ENCODE assay signal across 7 mouse cellular contexts in genomic region chr5:117133446-117134065, GRCm38 (mm10). TPM values are rescaled to one million over a fixed set of nuclear protein-coding genes. Genes with fewer than 3 reads are reported as not detected.
DNase-seq lines count a peak whose midpoint lies in the region; ATAC-seq and TF ChIP-seq lines count a peak whose summit lies in the region.

No protein-coding gene starts in this region.

- H3K27me3 ChIP-seq in heart, embryonic 13.5 days (replicated peaks), result no peaks in the 10 kb centered on the region
- H3K27me3 ChIP-seq in lung, embryonic 15.5 days, result no peaks in the 10 kb centered on the region
- H3K27me3 ChIP-seq in stomach, embryonic 15.5 days (replicated peaks), result no peaks in the 10 kb centered on the region
- no peaks in the 10 kb centered on the region for H3K27me3 ChIP-seq in kidney, embryonic 14.5 days (ENCODE audit: control insufficient read depth, insufficient read depth, low read length)

- no peaks in the 10 kb centered on the region for H3K9me3 ChIP-seq in heart, embryonic 13.5 days
- H3K9me3 ChIP-seq in lung, embryonic 15.5 days, result no peaks in the 10 kb centered on the region
- H3K9me3 ChIP-seq in stomach, embryonic 15.5 days, result no peaks in the 10 kb centered on the region
- H3K9me3 ChIP-seq in kidney, embryonic 14.5 days (ENCODE audit: control insufficient read depth, low read length), result no peaks in the 10 kb centered on the region

- peak overlapping the region; percentile 78 for H3K4me3 ChIP-seq in bone marrow, adult 2 months (replicated peaks; ENCODE audit: control insufficient read depth, low read depth, low read length)
- H3K4me3 ChIP-seq in heart, embryonic 13.5 days, result peak overlapping the region; percentile 25
- H3K4me3 ChIP-seq in lung, embryonic 15.5 days, result peak overlapping the region; percentile 11
- H3K4me3 ChIP-seq in stomach, embryonic 15.5 days (replicated peaks), result peak overlapping the region; percentile 19
- H3K4me3 ChIP-seq in kidney, embryonic 14.5 days (ENCODE audit: low read length), result no peak overlapping the region

- peak overlapping the region; percentile 82 for H3K27ac ChIP-seq in bone marrow, adult 2 months (ENCODE audit: control insufficient read depth, insufficient read depth, low read depth, low read length, poor library complexity)
- H3K27ac ChIP-seq in heart, embryonic 13.5 days (replicated peaks), result peak overlapping the region; percentile 80
- peak overlapping the region; percentile 94 for H3K27ac ChIP-seq in lung, embryonic 15.5 days
- H3K27ac ChIP-seq in stomach, embryonic 15.5 days, result peak overlapping the region; percentile 63
- H3K27ac ChIP-seq in kidney, embryonic 14.5 days (ENCODE audit: low read depth, low read length), result no peak overlapping the region; the same call in 1 of the 2 replicates

- 2% methylated on average over 17 of the region's 17 CpGs for WGBS in bone marrow, adult 2 months
- 59% methylated on average over 17 of the region's 17 CpGs for whole genome bisulfite sequencing in heart, embryonic 13.5 days
- WGBS in lung, embryonic 15.5 days, result 36% methylated on average over 17 of the region's 17 CpGs
- WGBS in stomach, embryonic 15.5 days, result 65% methylated on average over 17 of the region's 17 CpGs
- 87% methylated on average over 17 of the region's 17 CpGs for WGBS in kidney, embryonic 14.5 days

- ATAC-seq in heart, embryonic 13.5 days (ENCODE audit: extremely low read depth, insufficient number of reproducible peaks, low FRiP score, low TSS enrichment), result no peak
- ATAC-seq in lung, embryonic 15.5 days (ENCODE audit: borderline replicate concordance, extremely low read depth, low FRiP score, low TSS enrichment), result peak; percentile 39; the same call in 1 of the 2 replicates
- ATAC-seq in stomach, embryonic 15.5 days (ENCODE audit: insufficient read depth, low FRiP score, low read depth), result peak; percentile 69; the same call in 1 of the 2 replicates
- no peak for ATAC-seq in kidney, embryonic 14.5 days (ENCODE audit: low FRiP score, low TSS enrichment)

- peak; percentile 93 for TF ChIP-seq POLR2A in bone marrow, adult 2 months (IDR thresholded peaks at IDR 0.05; ENCODE audit: borderline replicate concordance, control insufficient read depth, low read depth, low read length)

- no peak for DNase-seq in kidney, adult 8-10 months
- no peak for DNase-seq in embryo, embryonic 10 days (ENCODE audit: low spot score)

- peaks cover 20% of the 10 kb centered on the region for H3K4me1 ChIP-seq in bone marrow, adult 2 months (ENCODE audit: control insufficient read depth, insufficient read depth, low read length)
- peaks cover 53% of the 10 kb centered on the region for H3K4me1 ChIP-seq in heart, embryonic 13.5 days
- H3K4me1 ChIP-seq in lung, embryonic 15.5 days, result peaks cover 52% of the 10 kb centered on the region
- peaks cover 37% of the 10 kb centered on the region for H3K4me1 ChIP-seq in stomach, embryonic 15.5 days
- H3K4me1 ChIP-seq in kidney, embryonic 14.5 days (ENCODE audit: control insufficient read depth, insufficient read depth, low read length), result peaks cover 13% of the 10 kb centered on the region

- H3K9ac ChIP-seq in heart, embryonic 13.5 days, result peak overlapping the region; percentile 29
- no peak overlapping the region for H3K9ac ChIP-seq in lung, embryonic 15.5 days
- no peak overlapping the region for H3K9ac ChIP-seq in stomach, embryonic 15.5 days
- no peak overlapping the region for H3K9ac ChIP-seq in kidney, embryonic 14.5 days (ENCODE audit: low read depth, low read length)

- H3K36me3 ChIP-seq in heart, embryonic 13.5 days, result no peaks in the 10 kb centered on the region
- H3K36me3 ChIP-seq in lung, embryonic 15.5 days, result no peaks in the 10 kb centered on the region
- no peaks in the 10 kb centered on the region for H3K36me3 ChIP-seq in stomach, embryonic 15.5 days
- no peaks in the 10 kb centered on the region for H3K36me3 ChIP-seq in kidney, embryonic 14.5 days (ENCODE audit: control insufficient read depth, insufficient read depth, low read length)

- peak overlapping the region; percentile 62 for H3K4me2 ChIP-seq in heart, embryonic 13.5 days
- H3K4me2 ChIP-seq in lung, embryonic 15.5 days, result peak overlapping the region; percentile 44
- peak overlapping the region; percentile 14 for H3K4me2 ChIP-seq in stomach, embryonic 15.5 days
- no peak overlapping the region for H3K4me2 ChIP-seq in kidney, embryonic 14.5 days (replicated peaks; ENCODE audit: low read depth, low read length)

- TF ChIP-seq CTCF in bone marrow, adult 2 months (IDR thresholded peaks at IDR 0.05; ENCODE audit: control insufficient read depth, insufficient read depth, low read length), result no peak

RNA-seq across cellular contexts. Expression of gene Taok3, which starts 13.6 kb away (rescaled TPM):
- polyA plus RNA-seq in bone marrow, adult 2 months (2011; ENCODE audit: insufficient read depth, insufficient read length, low replicate concordance, missing spikeins), result 31.0 and 47.6 TPM in 2 replicates
- polyA plus RNA-seq in heart, embryonic 13.5 days (2015; fragmentation: Nextera tagmentation; extraction: Ambion mirVana), result 8.5 and 10.8 TPM in 2 replicates
- polyA plus RNA-seq in lung, embryonic 15.5 days (2015; fragmentation: Nextera tagmentation; extraction: Ambion mirVana), result 22.4 and 27.3 TPM in 2 replicates
- polyA plus RNA-seq in stomach, embryonic 15.5 days (2015; fragmentation: Nextera tagmentation; extraction: Ambion mirVana), result 32.1 and 36.9 TPM in 2 replicates
- 11.7 and 16.3 TPM in 2 replicates for polyA plus RNA-seq in kidney, embryonic 14.5 days (2014; fragmentation: Nextera tagmentation; extraction: Ambion mirVana)

RNA-seq across cellular contexts. Expression of gene Suds3, which starts 17.6 kb away (rescaled TPM):
- polyA plus RNA-seq in bone marrow, adult 2 months (2011; ENCODE audit: insufficient read depth, insufficient read length, low replicate concordance, missing spikeins), result 40.4 and 57.7 TPM in 2 replicates
- 49.1 and 49.3 TPM in 2 replicates for polyA plus RNA-seq in heart, embryonic 13.5 days (2015; fragmentation: Nextera tagmentation; extraction: Ambion mirVana)
- polyA plus RNA-seq in lung, embryonic 15.5 days (2015; fragmentation: Nextera tagmentation; extraction: Ambion mirVana), result 74.0 and 78.8 TPM in 2 replicates
- 74.5 and 79.0 TPM in 2 replicates for polyA plus RNA-seq in stomach, embryonic 15.5 days (2015; fragmentation: Nextera tagmentation; extraction: Ambion mirVana)
- 49.2 and 70.7 TPM in 2 replicates for polyA plus RNA-seq in kidney, embryonic 14.5 days (2014; fragmentation: Nextera tagmentation; extraction: Ambion mirVana)

Comparison
In these comparisons a context has a peak if more than half of its experiments do, and no peak if none do; other contexts are left out.
1. ATAC-seq: peak in lung, embryonic 15.5 days (single experiment) and stomach, embryonic 15.5 days (single experiment); none in heart, embryonic 13.5 days (single experiment) and kidney, embryonic 14.5 days (single experiment).